Mouse (Mus musculus) skeletal muscle tissue, postnatal 0 days (tissue): ENCODE data around the gene Dusp3. TPM values are rescaled to one million over a fixed set of nuclear protein-coding genes. Genes with fewer than 3 reads are reported as not detected.

Experiments used
- polyA plus RNA-seq: library from polyadenylated mRNA; unstranded; fragments of >200 nt; fragmentation: Nextera tagmentation; extraction: Ambion mirVana; gene quantifications from 2 replicates; pipeline ENCODE4 v1.2.1, GENCODE M21; 2015

Gene Dusp3
- 88.1 and 96.2 TPM in 2 replicates for polyA plus RNA-seq

DNA sequence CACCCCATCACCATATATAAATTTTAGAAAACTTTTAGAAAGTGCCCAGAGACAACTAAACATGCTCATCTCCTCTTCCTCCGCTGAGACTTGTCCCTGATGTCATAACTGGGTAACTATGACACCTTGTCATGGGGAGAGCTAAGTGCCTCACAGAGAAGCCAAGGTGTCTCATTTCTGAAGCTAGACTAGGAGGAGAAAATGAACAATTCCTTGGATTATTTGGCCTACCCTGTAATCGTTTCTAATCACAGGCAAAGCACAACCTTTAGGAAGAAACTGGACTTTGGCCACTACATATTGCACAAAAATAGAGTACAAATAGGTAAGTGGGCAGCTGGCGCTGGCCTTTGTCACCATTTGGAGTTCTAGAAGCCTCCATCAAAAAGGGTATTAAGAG is at the start of gene Dusp3:
Gene Dusp3, minus strand, starts transcription at position 101 of the 400 bp plus-strand sequence.

DNA sequence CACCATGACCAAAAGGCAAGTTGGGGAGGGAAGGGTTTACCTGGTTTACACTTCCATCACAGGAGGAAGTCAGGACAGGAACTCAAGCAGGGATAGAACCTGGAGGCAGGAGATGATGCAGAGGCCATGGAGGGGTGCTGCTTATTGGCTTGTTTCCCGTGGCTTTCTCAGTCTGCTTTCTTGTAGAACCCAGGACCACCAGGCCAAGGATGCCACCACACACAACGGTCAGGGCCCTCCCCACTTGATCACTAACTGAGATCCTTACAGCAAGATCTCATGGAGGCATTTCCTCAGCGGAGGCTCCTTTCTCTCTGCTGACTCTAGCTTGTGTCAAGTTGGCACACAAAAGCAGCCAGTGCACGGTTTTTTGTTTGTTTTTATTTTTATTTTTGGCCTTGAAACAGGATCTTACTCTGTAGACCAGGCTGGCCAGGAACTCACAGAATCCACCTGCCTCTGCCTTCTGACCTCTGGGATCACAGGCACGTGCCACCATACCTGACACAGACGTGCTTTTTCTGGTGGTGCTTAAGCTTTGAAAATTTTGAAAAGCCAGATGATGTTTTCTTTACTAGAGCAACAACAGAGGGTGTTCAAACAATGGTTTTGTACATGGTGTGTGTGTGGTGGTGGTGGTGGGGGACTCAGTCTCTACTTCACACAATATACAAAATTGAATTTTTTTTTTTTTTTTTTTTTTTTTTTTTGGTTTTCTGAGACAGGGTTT is 41.4 kb upstream of the Dusp3 start, which contains the start of gene Mpp3:
Gene Mpp3, minus strand, starts transcription at position 375 of the 730 bp plus-strand sequence.

DNA sequence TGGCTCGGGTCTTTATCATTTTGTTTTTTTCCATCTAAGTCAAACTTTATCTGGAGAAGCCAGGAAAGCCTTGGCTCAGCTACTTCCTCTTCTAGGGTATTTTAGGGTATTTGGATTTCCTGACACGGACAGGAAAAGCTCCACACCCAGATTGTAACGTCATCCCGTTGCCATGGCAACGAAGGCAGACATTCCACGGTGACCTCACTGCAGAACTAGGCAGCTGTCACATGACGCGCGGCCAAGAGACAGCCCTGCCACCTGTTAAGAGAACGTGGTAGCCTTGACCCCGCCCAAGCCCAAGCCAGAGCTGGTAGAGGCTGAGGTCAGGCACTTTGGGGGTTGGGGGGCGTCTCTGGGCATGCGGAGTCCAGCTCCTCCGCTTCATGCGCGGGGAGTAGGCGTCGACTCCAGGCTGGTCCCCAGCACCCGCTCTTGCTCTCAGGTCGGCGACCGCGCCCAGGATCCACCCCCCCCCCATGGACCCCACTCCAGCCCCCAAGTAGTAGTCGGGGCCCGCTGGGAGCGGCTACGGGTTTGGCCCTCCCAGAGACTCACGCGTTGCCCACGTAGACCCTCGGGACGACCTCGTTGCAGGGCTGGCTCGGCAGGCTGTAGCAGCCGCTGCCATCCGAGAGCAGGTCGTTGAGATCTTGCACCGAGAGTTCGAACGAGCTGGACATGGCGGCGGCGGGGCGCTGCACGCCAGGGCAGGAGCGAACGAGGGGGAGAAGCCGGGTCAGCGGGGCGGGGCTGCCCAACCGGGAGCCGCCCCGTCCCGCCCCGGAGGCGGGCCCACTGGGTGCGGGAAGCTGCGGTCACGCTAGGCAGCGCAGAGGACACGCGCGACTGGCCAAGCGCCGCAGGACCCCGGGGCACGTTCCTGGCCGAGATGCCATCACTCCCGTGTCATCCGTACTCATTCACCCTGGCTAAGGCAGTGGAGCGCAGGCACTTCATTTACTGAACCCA is 2.5 kb downstream of the Dusp3 start, which contains the start of gene Cfap97d1:
Gene Cfap97d1, plus strand, starts transcription at position 226 of the 972 bp plus-strand sequence.

DNA sequence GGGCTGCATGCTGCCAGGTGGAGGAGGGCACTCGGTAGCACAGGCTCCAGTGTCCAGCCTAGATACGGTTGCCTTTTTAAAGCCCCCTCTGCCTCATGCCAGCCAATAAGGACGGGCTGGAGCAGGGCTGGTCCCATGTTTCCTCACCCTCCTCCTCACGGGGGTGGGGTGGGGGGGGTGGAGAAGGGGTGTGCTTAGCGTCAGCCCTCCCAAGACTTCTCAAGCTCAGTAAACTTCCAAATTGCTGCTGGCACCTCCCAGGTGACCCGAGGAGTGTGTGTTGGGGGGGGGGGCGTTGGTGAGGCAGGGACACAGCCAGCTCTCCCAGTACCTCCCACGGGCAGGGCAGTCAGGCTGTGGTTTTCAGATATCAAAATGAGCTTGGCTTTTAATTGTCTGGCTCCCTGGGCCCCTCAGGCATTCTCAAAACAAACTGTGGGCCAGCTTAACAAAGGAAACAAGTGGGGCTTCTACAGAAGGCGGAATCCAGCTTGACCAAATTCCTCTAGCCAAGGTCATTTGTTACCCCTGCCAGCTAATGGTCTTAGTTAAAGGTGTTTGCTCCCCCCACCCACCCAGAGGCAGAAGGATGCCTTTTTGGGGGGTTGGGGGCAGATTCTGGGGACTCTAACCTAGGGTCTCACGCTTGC is 19.7 kb downstream of the Dusp3 start, which contains the start of gene Sost:
Gene Sost, minus strand, starts transcription at position 51 of the 650 bp plus-strand sequence.

Other genes with a start within 250 kb of the Dusp3 start
- gene Etv4, start 201.6 kb downstream of the Dusp3 start, polyA plus RNA-seq = 8.8 and 10.0 TPM in 2 replicates
- gene Meox1, start 92.6 kb downstream of the Dusp3 start, polyA plus RNA-seq = 8.4 and 9.2 TPM in 2 replicates
- gene Sost, start 20.0 kb downstream of the Dusp3 start, polyA plus RNA-seq = 0.09 TPM in 1 of 2 replicates, not detected in the other
- gene Cfap97d1, start 2.7 kb downstream of the Dusp3 start, polyA plus RNA-seq = not detected in 2 replicates
- gene Mpp3, start 41.4 kb upstream of the Dusp3 start, polyA plus RNA-seq = 19.7 and 22.6 TPM in 2 replicates
- 13.1 and 19.0 TPM in 2 replicates for gene Cd300lg, start 54.5 kb upstream of the Dusp3 start, polyA plus RNA-seq
- 0.85 and 0.99 TPM in 2 replicates for gene Mpp2, start 101.5 kb upstream of the Dusp3 start, polyA plus RNA-seq
- gene Ppy, start 114.3 kb upstream of the Dusp3 start, polyA plus RNA-seq = not detected in 2 replicates
- not detected in 2 replicates for gene Pyy, start 120.8 kb upstream of the Dusp3 start, polyA plus RNA-seq
- gene Nags, start 158.5 kb upstream of the Dusp3 start, polyA plus RNA-seq = not detected in 2 replicates
- gene Tmem101, start 169.4 kb upstream of the Dusp3 start, polyA plus RNA-seq = 17.9 and 19.3 TPM in 2 replicates
- 91.9 and 96.3 TPM in 2 replicates for gene Lsm12, start 198.3 kb upstream of the Dusp3 start, polyA plus RNA-seq
- gene G6pc3, start 202.6 kb upstream of the Dusp3 start, polyA plus RNA-seq = 13.2 and 16.3 TPM in 2 replicates
- gene Hdac5, start 243.2 kb upstream of the Dusp3 start, polyA plus RNA-seq = 51.9 and 58.9 TPM in 2 replicates